Mouse (Mus musculus) 416B (cell line): ENCODE measurements at regions not wholly inside any gene's neighbourhood (a gene's known extent, or its start where the extent isn't known, plus 50 kb on each side); places are given as distances from the start of the nearest gene placed in this dataset.

Experiments used
- DNase-seq: peaks from one replicate; pipeline ENCODE4 v3.0.0; 2011; ENCODE audit warnings: low read depth

DNA sequence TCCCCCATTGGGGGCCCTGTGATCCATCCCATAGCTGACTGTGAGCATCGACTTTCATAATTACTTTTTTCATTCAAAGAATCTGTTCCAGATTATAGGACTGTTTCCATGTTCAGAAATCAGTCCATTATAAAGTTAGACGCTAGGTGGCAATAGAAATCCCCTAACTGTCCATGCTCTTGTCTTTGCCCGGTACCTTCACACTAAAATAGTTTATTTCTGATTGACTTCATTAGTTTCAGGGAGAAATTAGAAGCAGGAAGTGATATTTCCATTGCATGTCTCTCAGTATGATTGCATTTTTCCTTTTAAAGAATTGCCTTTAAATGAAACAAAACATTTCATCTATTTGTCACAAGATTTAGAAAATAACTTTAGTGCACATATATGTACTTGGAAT, 131.7 kb downstream of the Fbxo8 start:
- DNase-seq: peak; percentile 45

DNA sequence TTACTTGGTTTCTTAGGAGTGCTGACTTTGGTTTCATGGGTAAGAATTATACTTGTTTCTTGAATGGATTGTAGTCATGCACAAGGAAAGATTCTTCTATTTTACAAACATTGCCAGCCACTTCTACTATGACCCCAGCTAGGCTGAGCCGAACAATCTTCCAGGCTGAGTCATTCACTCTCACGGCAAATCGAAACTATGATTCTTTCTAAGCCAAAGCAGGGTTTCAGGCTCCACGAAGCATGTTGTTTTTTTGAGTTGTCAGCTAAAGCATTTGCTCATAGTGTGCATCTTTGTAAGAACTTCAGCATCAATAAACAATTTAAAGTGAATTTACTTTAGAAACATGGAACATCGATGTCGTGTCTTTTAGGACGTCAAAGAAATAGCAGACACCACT, 133.5 kb downstream of the Fbxo8 start:
- peak; percentile 29 for DNase-seq

DNA sequence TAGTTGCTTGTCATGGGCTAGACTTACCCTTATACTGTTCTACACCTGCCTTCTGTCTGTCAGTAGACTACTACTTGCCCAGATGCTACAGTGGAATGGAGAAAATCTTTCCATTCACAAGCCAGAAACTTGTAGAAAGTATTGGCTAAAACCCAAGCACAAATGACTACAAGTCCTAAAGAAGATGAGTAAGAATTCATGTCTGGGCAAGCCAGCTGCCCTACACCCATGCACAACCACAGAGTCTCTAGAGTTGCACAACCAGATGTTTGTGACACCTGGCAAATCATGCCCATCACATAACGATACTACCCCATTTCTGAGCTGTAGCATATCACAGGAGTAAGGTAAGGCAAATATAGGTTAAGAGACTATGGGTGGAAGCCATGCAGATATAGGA, 144.5 kb downstream of the Fbxo8 start:
- DNase-seq: peak; percentile 14

DNA sequence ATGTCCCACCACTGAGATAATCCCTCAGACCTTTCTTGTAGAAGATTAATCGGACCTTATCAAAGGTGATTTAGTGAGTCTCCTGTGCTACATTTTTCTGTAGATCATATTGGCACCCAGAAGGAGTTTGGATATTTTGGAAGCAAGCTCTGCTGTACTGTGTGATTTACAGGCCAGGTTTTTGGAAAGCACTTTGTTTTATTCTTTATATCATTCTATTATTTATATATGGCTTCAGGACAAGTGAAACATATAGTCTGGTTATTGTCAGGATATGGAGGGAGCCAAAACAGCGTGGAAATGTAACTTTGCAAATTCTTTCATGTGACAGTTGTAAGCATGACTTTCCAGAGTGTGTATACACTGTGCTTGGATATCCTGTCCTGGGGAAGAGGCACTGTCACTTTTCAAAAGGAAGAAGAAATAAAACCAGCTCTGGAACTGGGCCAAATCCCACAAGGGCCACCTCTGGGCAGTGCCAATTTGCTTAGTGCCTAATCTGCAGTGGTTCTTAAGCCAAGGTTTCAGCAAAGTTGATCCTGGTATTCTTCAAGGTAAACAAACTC, 149.8 kb downstream of the Fbxo8 start:
- no peak for DNase-seq

DNA sequence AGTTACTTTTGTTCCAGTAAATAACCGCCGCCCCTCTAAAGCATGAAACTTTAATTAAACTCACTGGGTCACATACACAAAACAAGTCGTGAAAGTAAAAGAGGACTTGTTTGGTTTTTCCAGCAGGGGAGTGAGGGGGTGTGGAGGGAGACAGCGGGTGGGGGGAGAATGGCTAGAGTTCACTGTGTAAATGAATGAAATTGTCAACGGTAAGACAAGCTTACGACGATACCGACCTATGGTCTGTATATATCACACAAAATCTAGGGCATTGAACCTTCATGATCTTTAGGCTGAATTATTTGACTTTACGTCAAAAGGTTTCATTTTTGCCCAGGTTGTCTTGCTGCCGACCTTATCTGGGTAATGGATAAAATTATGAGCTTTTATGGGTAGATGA, 155.5 kb downstream of the Fbxo8 start:
- no peak for DNase-seq

DNA sequence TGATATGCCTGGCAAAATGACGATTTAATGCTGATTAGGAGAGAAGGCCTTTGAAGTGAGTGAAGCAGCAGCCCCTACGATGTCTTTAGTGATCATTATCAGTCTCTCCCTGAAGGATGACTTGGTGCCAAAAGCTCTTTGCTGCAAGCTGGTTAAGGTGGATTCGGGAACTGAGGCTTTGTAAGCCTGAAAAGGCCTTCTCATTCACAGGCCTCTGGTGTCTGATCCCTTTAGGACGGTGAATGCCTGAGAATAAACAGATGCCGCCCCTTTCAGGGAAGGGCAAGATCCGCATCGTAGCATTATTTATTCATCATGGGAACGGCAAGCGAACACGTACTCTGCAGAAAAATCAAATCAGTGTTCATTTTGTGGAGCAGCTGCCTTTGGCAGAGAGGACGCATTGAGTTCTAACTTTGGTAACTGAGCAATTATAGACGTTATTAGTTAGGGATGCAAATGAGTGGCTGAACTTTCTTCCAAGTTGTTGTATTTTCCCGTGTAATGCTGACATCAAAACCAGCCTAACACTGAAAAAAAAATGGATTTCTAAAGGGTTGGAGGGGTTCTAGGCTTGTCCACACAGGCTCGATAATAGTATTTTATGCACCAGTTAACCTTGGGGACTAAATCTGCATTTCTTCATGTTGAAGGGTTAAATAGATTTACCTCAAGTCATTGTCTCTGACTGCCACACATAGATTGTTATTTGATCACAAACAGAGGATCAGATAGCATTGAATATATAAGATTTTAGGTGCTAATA, 156.2 kb downstream of the Fbxo8 start:
- DNase-seq: no peak

DNA sequence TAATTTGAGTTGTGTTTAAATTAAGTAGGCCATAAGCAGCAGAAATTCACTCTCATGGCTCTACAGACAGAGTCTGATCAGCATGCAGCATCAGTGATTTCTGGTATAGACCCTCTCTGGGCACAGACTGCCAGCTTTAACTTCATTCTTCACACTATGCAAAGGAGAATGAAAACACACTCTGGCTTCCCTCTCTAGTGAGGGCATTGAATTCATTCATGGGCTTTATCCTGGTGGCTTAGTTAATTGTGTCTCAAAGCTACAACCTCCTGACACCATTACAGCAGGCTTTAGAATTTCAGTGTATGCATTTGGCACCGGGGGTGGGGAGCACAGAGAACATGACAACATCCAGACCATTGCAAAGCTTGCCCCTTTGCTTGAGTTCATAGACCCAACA, 169.1 kb downstream of the Fbxo8 start:
- no peak for DNase-seq

DNA sequence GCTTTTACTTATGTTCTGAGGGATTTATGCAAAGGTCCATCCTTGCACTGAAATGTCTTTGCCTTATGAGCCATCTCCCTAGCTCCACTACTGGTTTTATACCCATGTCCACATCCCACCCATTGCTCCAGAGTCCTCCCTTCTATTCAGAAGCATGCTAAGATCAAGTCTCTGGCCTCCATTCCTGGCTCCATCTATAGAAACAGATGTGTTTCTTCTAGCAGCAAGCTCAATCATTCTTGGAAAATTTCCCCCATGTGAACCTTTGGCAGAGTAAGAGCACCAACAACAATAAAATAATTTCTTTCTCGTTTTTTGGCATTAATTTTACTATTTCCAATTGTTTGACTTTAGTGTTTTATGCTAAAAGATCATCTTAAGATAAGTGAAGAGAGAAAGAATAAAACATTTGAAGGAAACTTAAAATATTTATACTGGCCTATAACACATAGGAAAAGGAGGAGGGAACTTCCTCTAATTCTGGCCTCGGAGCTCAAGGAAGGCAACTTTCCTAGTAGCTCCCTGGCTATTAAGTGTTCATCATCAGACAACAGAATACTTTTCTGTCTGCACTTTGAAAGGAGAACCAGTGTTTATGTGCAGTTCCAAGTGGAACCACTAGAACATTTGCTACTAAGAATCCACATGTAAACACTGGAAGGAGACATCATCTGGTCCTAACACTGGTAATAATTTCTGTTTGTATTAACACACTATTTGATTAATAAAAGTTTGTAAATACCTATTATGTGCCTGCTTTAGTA, 171.8 kb downstream of the Fbxo8 start:
- no peak for DNase-seq

DNA sequence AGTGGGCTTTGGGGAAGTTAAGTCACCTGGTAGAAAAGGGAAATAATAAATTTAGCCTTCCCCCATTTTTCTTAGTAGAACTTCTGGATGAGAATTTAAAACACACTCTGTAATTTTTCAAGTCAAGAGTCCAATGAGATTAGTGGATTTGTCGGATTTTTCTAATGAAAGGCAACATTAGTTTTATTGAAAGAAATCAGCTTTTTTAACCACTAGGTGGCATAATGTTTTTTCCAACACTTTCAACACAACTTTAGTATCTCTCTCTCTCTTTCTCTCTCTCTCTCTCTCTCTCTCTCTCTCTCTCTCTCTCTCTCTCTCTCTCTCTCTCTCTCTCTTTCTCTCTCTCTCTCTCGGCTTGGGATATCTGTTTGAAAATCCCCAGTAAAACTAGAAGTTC, 173.7 kb downstream of the Fbxo8 start:
- DNase-seq: peak; percentile 13

DNA sequence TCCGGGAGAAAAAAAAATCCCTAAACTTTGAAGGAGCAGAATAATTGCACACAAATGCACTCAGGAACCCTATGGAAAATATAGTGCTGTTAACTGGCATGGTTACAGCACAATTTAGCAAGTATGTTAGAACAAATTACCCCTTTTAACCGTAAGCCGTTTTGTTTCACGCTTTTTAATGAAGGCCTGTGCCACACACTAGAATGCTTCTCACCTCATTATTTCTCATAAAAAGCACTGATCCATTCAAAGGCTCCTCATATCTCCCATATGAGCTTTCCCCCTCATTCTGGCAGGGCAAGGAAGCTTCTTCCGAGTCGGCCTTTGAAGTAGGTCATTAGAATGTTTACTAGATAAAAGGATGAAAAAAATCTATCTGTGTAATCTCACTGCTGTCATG, 182.4 kb downstream of the Fbxo8 start:
- no peak for DNase-seq

DNA sequence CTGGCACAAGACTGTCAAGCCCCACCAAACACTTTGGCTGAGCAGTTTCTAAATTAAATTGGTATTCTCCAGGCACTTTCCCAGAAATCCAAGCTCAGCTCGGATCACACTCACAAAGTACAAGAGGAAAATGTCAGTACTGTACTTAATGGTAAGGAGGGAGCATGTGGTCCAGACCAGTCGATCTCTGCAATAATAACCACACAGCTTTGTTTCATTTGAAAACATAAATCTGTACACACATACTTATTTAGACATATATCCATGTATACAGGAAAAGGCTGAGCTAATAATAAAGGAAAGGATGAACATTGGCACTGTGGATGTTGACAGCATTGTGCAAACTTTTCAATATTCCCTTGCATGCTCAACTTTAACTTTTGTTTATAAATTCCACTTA, 184.1 kb downstream of the Fbxo8 start:
- DNase-seq: no peak

DNA sequence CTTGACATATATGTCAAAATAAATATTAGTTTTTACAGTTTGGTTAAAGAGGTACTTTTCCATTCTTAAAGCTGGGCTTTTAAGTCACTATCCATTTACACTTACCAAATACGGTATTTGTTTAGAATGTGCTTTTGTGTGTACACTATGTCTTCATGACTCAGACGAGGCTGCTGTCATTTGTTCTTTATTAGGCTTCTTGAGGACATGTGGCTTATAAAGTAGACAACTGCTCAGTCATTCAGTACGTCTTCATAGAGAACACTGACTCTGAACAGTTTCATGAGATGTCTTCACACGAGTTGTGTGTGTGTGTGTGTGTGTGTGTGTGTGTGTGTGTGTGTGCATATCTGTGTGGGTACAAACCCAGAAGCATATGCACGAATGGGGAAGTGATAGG, 216.1 kb downstream of the Fbxo8 start:
- no peak for DNase-seq

DNA sequence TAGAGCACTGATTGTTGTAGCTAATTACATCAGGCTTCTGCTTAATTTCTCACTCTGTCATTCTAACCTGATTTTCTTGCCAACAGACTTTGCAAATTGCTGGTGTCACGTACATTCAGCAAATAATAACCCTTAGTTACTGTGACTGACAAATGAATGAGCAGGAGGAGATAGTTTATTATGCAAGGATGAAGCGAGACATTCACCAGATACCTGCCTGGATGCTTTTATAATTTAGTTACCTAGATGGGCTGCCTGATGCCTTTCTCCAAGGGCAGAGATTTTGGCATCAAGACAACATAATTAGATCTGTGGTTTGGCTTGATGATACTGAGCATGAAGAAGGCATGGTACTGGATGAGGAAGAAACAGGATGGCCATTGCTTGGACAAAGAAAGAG, 233.6 kb downstream of the Fbxo8 start:
- DNase-seq: no peak

DNA sequence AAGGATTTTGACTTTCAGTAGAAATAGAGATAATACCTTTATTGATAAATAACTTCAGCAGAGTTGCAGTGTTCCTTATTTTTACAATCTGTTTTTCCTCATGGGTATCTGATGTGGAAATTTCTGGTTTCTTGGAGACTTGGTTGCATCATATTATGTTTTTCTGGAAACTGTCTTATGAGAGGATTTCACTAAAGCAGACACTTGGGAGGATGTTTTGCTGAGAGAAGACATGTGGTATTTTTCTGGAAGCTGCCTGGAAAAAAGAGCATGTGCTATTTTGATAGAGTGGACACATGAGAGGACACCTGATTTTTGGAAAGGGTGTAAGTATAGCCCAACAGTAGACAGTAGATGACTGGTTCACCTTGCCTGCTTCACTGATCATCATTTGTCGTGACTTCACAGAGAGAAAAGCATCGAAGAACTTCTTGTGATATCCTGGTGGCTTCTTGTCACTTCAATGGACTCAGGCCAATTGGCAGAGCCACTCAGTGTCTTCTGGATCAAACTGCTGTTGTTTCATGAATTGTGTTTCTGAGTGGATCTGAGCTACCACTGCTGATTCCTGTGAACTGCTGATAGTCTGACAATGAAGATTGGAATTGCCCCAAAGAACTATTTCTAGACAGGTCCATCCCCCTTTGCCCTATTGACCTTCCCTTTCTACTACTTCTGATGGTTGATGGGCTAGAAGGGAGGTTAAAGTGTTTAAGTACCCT, 238.8 kb downstream of the Fbxo8 start:
- no peak for DNase-seq

DNA sequence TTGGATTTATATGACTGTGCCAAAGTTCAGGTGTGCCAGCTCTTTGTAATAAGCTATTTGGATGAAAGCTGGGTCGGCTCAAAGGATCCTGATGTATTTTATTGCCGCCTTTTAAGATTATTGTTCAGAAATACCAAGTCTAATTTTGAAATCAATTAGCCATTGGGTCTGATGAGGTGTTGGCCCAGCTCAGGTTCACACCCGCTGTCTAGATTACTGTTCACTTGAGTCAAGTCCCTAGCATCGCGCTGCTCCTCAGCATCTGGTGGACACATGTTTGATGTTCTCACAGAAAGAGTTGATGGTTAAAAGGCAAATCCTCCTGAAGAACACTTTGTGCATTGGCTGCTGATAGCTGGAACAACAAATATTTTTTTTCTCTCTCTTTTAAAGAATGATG, 281.8 kb downstream of the Fbxo8 start:
- no peak for DNase-seq

DNA sequence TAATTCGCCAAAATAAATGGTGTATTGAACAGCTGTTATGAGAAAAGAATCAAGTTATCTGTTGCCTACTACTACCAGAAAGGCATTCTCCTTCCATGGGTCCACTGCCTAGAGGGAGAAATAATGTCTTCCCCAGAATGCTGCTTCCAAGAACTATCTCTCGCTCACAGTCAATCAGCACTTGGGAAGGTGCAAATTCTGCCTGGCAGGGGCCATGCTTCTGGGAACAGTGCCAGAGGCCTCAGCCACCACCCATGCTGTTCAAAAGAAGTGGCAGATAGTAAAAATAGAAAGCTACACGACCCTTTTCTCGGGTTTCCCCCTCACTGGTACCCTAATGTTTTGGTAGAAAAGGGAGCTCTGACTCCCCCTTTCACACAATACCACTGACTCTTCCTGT, 282.2 kb downstream of the Fbxo8 start:
- DNase-seq: no peak

DNA sequence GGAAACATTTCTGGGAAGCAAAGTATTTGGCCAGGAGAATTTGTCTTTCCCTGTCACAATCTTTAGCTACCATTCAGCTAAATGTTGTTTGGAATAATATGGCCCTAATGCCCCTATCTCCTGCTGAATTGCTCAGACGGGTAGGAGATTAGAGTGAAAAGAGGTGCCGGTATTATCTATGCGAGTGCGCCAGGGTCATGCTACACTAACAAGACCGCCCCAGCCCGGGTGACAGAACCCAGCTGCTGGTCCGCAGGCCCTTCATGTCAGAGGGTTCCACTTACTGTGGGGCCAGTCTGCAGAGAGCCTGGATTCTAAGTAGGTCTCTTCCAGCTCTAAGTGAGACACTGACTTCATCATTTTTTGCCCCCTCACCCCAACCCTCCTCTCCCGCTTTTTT, 332.6 kb downstream of the Fbxo8 start:
- no peak for DNase-seq

DNA sequence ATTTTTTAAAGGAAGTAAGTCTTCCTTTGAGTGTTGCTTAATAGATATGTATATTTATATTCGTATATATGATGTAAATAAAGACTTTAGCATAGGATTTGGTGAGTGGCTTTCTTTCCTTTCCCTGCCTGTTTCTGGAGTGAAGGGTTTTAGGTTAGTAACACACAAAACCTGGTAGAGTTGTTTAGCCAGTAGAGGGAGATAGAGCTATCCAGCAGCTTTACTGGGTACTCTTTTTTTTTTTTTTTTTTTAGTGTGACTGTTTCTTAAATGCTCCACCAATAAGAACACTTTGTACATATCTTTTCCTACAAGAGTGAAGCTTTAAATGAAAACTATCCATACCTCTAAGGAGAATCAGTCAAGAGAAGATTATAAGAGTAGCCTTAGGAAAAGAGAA, 333.3 kb downstream of the Fbxo8 start:
- peak; percentile 35 for DNase-seq

DNA sequence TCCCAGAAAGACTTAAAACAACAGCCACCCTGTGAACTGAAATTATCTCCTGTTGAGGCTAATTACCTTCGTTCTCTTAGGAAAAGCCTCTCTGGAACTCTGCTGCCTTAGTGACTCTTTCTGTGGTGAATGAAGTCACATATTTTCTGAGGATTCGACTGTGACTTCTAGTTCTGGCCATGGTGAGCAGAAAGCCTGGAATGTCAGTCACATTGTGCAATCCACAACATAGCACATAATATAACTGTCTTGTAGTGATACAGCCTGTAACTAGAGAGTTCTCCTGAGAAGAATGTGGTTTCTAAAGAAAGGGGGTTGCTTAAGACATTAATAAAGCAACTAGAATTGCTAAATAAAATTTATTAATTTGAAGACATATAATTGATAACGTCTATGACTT, 342.7 kb downstream of the Fbxo8 start:
- no peak for DNase-seq

DNA sequence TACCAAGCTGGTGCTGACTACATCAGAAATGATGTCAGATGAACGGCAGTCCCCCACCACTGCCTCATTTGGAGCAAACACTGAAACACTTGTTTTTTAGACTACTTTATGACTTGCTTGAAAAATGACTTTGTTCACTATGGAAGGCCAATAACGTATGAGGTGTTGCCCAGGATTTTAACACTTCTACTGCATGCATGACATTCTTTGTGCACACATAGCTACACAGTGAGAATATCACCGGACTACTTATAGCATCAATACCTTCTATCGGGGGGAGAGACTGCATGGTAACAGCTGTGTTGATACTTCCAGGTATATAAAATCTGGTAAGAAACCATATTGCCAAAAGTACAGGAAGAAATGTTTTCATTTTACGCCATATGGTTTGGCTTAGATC, 364.5 kb downstream of the Fbxo8 start:
- DNase-seq: no peak

DNA sequence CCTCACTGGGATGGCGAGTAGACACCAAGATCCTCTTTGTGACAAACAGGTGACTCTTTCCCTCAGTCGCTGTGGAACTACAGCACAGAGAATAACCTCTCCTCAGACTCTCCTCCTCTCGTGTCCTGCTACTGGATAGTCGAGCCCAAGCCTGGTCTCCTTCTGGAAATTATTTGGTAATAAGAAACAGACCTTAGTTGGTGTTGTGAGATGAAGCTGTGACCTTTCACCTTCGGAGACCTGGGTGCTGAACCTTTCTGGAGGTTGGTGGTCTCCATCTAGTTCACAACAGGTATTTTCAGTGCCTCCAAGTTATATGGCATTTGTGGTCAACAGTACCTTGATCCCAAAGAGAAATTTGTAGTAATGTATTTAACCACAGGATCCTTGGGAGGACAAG, 365.1 kb downstream of the Fbxo8 start:
- no peak for DNase-seq

DNA sequence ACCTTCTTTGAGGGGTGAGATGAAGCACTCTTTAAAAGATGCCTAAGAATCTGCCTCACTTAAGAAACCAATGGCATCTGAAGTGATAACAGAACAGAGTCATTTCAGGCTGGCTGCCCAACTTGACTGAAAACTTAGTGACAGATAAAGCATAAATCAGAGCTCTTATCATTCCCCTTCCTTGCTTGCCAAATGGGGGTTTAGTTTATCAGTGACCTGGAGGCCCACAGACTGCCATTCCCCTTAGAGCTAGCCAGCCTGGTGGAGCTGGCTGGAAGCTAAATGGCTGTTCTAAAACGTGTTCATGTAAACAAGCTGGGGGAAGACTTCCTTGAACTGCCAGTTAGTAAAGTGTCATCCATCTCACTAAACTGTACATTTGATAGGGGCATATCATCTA, 373.8 kb downstream of the Fbxo8 start:
- DNase-seq: no peak

DNA sequence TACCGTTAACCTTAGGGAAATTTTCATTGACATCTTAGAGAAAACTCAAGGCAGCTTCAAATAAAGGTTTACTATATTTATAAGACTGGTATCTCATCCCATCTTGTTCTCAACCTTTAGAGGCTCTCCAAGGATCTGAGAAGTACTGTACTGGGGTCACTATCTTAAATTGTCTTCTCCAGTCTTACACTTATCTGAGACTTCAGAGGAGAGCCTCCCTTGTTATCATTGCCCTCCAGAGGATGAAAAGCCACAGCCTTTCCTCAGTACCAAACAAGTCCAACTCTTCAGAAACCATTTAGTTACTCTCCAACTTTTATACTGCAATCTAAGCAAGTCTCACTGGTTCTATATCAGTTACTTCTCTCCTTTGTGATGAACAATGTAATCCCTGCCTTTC, 376.3 kb downstream of the Fbxo8 start:
- DNase-seq: no peak
